Mouse (Mus musculus) bone marrow, adult 2 months (tissue): Measurements from ENCODE around the gene Kdm4d.

Experiments used
- CTCF ChIP-seq: fragments of 200-500 bp; IDR thresholded peaks from 2 replicates; pipeline ENCODE4 v1.5.1; 2011; ENCODE audit warnings: low read length, control low read depth; ENCODE audit not compliant: control insufficient read depth, insufficient read depth
- POLR2A ChIP-seq: fragments of 200-500 bp; IDR thresholded peaks from 2 replicates; pipeline ENCODE4 v1.6.1; 2011; ENCODE audit warnings: low read depth, mild to moderate bottlenecking, control low read depth, low read length, borderline replicate concordance; ENCODE audit not compliant: control insufficient read depth

GRCm38 (mm10) chr9:14534833-14535456 is 34.7 kb upstream of the Kdm4d start:
- TF ChIP-seq CTCF (no peak), POLR2A (no peak)
